Mouse (Mus musculus) splenic B cell, adult 2 months (primary cell): ENCODE measurements at regions not wholly inside any gene's neighbourhood (a gene's known extent, or its start where the extent isn't known, plus 50 kb on each side); places are given as distances from the start of the nearest gene placed in this dataset.

Experiments used
- DNase-seq: peaks from one replicate; pipeline ENCODE4 v3.0.0-alpha.2; 2011; ENCODE audit warnings: low read depth, low spot score
- H3K27me3 ChIP-seq: 2 replicates; pipeline ENCODE4 v1.6.1; 2012; ENCODE audit warnings: mild to moderate bottlenecking, low read length, moderate library complexity, mixed read lengths; ENCODE audit not compliant: control insufficient read depth, poor library complexity, insufficient read depth, severe bottlenecking
- H3K36me3 ChIP-seq: 2 replicates; pipeline ENCODE4 v1.6.1; 2012; ENCODE audit warnings: mild to moderate bottlenecking, low read length, moderate library complexity, mixed read lengths; ENCODE audit not compliant: control insufficient read depth, poor library complexity, insufficient read depth, severe bottlenecking

- H3K36me3 ChIP-seq: no peaks in the 10 kb centered on the region
- H3K27me3 ChIP-seq: no peaks in the 10 kb centered on the region
- DNase-seq: no peak
Measured at GRCm38 (mm10) chr15:88323584-88324375, 276.3 kb upstream of the Zdhhc25 start.

GRCm38 (mm10) chr15:88325108-88325507, 275.0 kb upstream of the Zdhhc25 start:
- DNase-seq: no peak
- Histone ChIP-seq H3K36me3 (no peaks in the 10 kb centered on the region), H3K27me3 (no peaks in the 10 kb centered on the region)

DNA sequence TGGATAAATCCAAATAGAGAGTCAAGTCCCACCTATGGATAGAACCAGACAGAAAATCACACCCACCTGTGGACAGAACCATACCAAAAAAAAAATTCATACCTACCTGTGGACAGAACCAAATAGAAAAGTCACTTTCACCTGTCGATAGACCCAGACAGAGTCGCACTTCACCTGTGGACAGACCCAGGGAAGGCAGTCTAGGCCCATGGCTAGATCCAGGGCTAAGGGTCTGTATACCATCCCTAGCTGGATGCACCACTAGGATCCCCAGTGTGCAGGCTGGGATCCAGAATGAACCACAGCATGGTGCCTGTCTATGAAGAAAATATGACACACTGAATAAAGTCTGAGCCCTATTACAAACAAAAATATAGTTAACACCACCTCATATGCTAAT, 246.9 kb upstream of the Zdhhc25 start:
- no peak for DNase-seq
- H3K36me3 ChIP-seq: no peaks in the 10 kb centered on the region

GRCm38 (mm10) chr15:88360375-88361035, 239.6 kb upstream of the Zdhhc25 start:
- DNase-seq: no peak
- Histone ChIP-seq H3K27me3 (no peaks in the 10 kb centered on the region), H3K36me3 (no peaks in the 10 kb centered on the region)

More for the DNA sequence above, 246.9 kb upstream of the Zdhhc25 start:
- H3K27me3 ChIP-seq: no peaks in the 10 kb centered on the region

- DNase-seq: no peak
- no peaks in the 10 kb centered on the region for H3K27me3 ChIP-seq
- H3K36me3 ChIP-seq: no peaks in the 10 kb centered on the region
Measured at GRCm38 (mm10) chr15:88361351-88361750, 238.8 kb upstream of the Zdhhc25 start.

- no peak for DNase-seq
- H3K27me3 ChIP-seq: no peaks in the 10 kb centered on the region
- no peaks in the 10 kb centered on the region for H3K36me3 ChIP-seq
Measured at GRCm38 (mm10) chr15:88362966-88363365, 237.1 kb upstream of the Zdhhc25 start.

DNA sequence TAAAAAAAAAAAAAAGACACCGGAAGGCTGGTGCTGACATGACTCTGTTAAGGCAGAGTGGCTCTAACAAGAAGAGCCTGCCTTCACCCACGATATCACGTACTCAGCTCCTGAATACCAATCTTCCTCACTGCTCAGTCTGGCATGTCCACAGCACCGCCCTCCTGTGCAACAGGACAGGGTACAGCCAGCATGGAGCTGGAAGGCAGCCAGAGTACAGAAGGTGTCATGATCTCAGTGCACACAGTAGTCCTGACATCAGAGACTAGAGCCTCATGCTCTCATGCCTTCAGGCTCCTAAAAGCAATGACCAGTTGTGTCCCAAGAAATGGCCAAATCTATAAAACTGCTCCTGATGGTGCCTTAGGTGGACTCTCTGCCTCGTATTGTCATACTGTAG, 229.7 kb upstream of the Zdhhc25 start:
- no peak for DNase-seq
- no peaks in the 10 kb centered on the region for H3K36me3 ChIP-seq
- no peaks in the 10 kb centered on the region for H3K27me3 ChIP-seq

DNA sequence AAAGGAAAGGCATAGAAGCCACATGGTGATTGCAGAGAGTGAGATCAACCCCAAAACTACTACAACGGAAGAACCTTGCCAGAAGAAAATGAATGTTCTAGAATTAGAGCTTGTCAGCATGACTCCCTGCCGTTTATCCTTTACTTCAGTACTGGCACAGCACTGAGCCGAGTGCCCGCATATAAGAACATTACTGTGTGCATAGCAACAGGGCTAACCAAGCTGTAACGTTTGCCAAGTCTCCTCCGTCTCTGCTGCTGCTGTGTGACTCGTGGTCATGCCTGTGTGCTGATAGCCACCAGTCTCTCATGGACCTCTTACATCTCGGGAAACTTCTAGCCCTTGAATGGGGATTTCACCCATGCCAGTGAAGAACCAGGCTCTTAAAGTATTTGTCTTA, 228.1 kb upstream of the Zdhhc25 start:
- DNase-seq: no peak
- no peaks in the 10 kb centered on the region for H3K27me3 ChIP-seq
- H3K36me3 ChIP-seq: no peaks in the 10 kb centered on the region

- no peak for DNase-seq
- Histone ChIP-seq H3K27me3 (no peaks in the 10 kb centered on the region), H3K36me3 (no peaks in the 10 kb centered on the region)
Measured at GRCm38 (mm10) chr15:88373923-88374322, 226.2 kb upstream of the Zdhhc25 start.

GRCm38 (mm10) chr15:88379342-88379741, 220.8 kb upstream of the Zdhhc25 start:
- no peaks in the 10 kb centered on the region for H3K36me3 ChIP-seq
- no peak for DNase-seq
- no peaks in the 10 kb centered on the region for H3K27me3 ChIP-seq

DNA sequence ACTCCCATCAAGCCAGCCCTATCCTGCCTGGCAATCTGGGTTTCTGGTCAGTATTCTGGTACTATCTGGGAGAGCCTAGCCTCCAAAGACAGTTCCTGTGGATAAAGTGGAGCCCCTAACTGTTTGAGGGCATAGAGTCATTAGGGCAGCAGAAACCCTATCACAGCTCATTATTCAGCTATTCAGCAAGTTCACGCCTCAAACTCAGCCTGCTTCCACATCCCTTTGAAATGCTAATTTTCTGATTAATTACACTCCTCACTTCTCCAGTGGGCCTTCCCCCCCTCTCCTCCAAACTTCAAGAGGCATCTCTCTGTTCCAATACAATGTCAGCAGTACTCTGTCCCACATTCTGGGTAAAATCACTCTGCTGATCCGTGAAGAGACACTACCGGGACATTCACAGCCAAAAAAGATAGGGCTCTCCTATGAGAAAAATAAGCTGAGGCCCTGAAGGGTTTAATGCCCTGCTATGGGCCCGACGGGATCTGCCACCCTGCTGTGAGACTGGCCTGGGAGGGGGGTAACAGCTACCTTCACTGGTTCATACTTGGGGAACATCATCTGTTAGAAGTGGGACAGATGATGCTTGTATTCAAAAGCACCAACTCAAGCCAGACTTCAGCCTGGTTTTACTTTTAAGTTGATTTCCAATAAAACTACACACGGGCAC, 220.0 kb upstream of the Zdhhc25 start:
- Histone ChIP-seq H3K27me3 (no peaks in the 10 kb centered on the region), H3K36me3 (no peaks in the 10 kb centered on the region)
- no peak for DNase-seq

DNA sequence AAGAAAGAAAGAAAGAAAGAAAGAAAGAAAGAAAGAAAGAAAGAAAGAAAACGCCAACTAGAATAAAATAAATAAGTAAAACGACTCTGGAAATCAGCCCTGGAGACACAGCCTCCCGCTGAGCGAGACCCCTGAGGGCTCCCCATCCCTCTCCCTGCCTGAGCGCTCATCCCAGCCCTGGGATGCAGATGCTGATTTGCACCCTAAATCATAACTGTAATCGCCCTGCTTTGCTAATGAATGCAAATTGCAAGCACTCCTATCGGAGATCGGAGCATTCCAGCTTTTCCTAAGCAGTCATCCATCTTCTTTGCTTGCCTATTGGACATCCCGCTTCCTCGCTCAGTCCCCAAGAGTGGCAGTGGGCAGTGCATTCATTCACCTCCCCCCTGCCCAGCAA, 218.7 kb upstream of the Zdhhc25 start:
- Histone ChIP-seq H3K27me3 (no peaks in the 10 kb centered on the region), H3K36me3 (no peaks in the 10 kb centered on the region)
- DNase-seq: no peak

DNA sequence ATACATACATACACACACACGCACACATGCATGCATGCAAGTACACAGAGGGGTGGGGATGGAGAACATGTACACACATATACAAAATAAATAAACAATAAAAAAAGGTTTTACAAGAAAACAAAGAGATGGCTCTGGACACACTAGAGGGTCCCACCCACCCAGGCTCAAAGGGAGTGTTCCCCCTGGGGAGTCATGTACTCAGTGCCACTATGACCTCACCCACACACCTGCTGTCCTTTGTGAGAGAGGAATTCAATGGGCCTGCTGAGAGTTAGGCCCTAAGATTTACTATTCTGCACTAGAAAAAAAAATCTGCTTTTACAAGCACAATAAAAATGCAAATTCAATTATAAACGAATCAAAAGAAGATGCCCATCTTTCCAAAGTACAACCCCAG, 214.2 kb upstream of the Zdhhc25 start:
- Histone ChIP-seq H3K36me3 (no peaks in the 10 kb centered on the region), H3K27me3 (no peaks in the 10 kb centered on the region)
- DNase-seq: no peak

GRCm38 (mm10) chr15:88386711-88387110, 213.4 kb upstream of the Zdhhc25 start:
- no peaks in the 10 kb centered on the region for H3K36me3 ChIP-seq
- no peak for DNase-seq
- no peaks in the 10 kb centered on the region for H3K27me3 ChIP-seq

DNA sequence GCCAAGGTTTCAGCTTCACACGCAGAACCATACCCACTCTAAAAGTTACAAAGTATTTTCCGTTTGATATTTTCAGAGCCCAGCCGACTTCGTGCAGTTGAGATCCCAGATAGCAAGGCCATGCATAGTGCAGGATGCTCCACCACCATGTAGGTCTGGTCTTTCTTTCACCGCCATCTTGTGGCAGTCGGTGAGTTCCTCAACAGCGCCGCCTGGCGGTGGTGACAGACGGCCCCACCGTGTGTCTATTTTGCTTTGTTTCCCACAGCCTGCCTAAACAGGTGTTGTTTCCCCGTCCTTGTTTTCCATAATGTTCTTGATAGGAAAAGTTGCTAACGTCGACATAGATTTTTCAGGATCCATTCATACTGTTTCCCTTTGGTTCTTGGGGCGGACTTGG, 208.3 kb upstream of the Zdhhc25 start:
- Histone ChIP-seq H3K27me3 (no peaks in the 10 kb centered on the region), H3K36me3 (no peaks in the 10 kb centered on the region)
- no peak for DNase-seq
